Mouse (Mus musculus) gastrocnemius, adult 2 months (tissue): Measurements from ENCODE around the gene Rasgrp4. TPM values are rescaled to one million over a fixed set of nuclear protein-coding genes. Genes with fewer than 3 reads are reported as not detected.

ENCODE experiments used
- DNase-seq: peaks from one replicate; pipeline ENCODE4 v3.0.0; 2022
- H3K27ac ChIP-seq: fragments of 200-600 bp; 2 replicates; pipeline ENCODE4 v1.8.1; 2022; ENCODE audit warnings: mild to moderate bottlenecking
- H3K4me3 ChIP-seq: fragments of 200-600 bp; 2 replicates; pipeline ENCODE4 v1.8.1; 2022; ENCODE audit warnings: mild to moderate bottlenecking, moderate library complexity
- CTCF ChIP-seq: fragments of 200-600 bp; IDR thresholded peaks from 2 replicates; pipeline ENCODE4 v1.8.1; 2022; ENCODE audit warnings: antibody characterized with exemption, mild to moderate bottlenecking, moderate library complexity
- intact Hi-C: fragments of 180-260 bp; cut with DNase I; formaldehyde crosslinking; loops from one replicate; pipeline ENCODE4 v1.15.1; 2025
- total RNA-seq, 2 experiments: library from RNA; stranded (reverse); gene quantifications; 2 replicates each; pipeline ENCODE4 v1.2.3; 2021

Gene Rasgrp4
- total RNA-seq, 2 experiments from 2014 or later = 0.61 to 0.84 TPM

GRCm38 (mm10) chr7:29155196-29155837 is 20.7 kb downstream of the Rasgrp4 start:
- intact Hi-C loops = no loop called here
- DNase-seq = peak; percentile 95
- TF ChIP-seq CTCF = peak; percentile 54
- Histone ChIP-seq H3K4me3 (peak overlapping the region; percentile 93), H3K27ac (peak overlapping the region; percentile 97)

GRCm38 (mm10) chr7:29155838-29156782 is 21.5 kb downstream of the Rasgrp4 start, which contains the start of gene Fam98c:
TSS of gene Fam98c (minus strand) at chr7:29156234.
- peak; percentile 90 for DNase-seq
- intact Hi-C loops = no loop called here
- Histone ChIP-seq H3K4me3 (peak within 1 kb of the TSS; percentile 93), H3K27ac (peak within 1 kb of the TSS; percentile 97)
- TF ChIP-seq CTCF = peak; percentile 48

- intact Hi-C loops = no loop called here
- Histone ChIP-seq H3K4me3 (no peak overlapping the region), H3K27ac (no peak overlapping the region)
- TF ChIP-seq CTCF = no peak
- DNase-seq = no peak
Observed at GRCm38 (mm10) chr7:29158264-29158663, 23.6 kb downstream of the Rasgrp4 start.

GRCm38 (mm10) chr7:29162294-29162693 is 27.6 kb downstream of the Rasgrp4 start:
- TF ChIP-seq CTCF = no peak
- intact Hi-C loops = no loop called here
- Histone ChIP-seq H3K4me3 (peak overlapping the region; percentile 33; the same call in 1 of the 2 replicates), H3K27ac (no peak overlapping the region; the same call in 1 of the 2 replicates)
- no peak for DNase-seq

GRCm38 (mm10) chr7:29162750-29163525 is 28.3 kb downstream of the Rasgrp4 start:
- intact Hi-C loops = no loop called here
- DNase-seq = peak; percentile 81
- no peak for TF ChIP-seq CTCF
- H3K4me3 ChIP-seq = peak overlapping the region; percentile 33
- peak overlapping the region; percentile 50; the same call in 1 of the 2 replicates for H3K27ac ChIP-seq

GRCm38 (mm10) chr7:29167656-29168055 is 33.0 kb downstream of the Rasgrp4 start:
- no peak for TF ChIP-seq CTCF
- DNase-seq = no peak
- no peak overlapping the region for H3K27ac ChIP-seq
- no peak overlapping the region for H3K4me3 ChIP-seq
- intact Hi-C loops = no loop called here

- intact Hi-C loops = no loop called here
- no peak overlapping the region for H3K27ac ChIP-seq
- no peak overlapping the region for H3K4me3 ChIP-seq
- no peak for TF ChIP-seq CTCF
- no peak for DNase-seq
Observed at GRCm38 (mm10) chr7:29168121-29168695, 33.6 kb downstream of the Rasgrp4 start.

GRCm38 (mm10) chr7:29168791-29169230 is 34.2 kb downstream of the Rasgrp4 start:
- H3K4me3 ChIP-seq = peak overlapping the region; percentile 89
- no peak for DNase-seq
- no peak for TF ChIP-seq CTCF
- H3K27ac ChIP-seq = peak overlapping the region; percentile 83
- intact Hi-C loops = no loop called here

GRCm38 (mm10) chr7:29169231-29170065 is 34.8 kb downstream of the Rasgrp4 start:
- peak; percentile 87 for DNase-seq
- Histone ChIP-seq H3K4me3 (peak overlapping the region; percentile 89), H3K27ac (peak overlapping the region; percentile 83)
- TF ChIP-seq CTCF = no peak
- intact Hi-C loops = loop anchor here (5.0 to 10.0 kb wide), 2 partner anchors 405 to 1677 kb away; partner anchors contain the start of genes Nfkbib and Sirt2

GRCm38 (mm10) chr7:29170066-29170754 is 35.6 kb downstream of the Rasgrp4 start, which contains the start of the genes Ggn and Spred3:
TSS of gene Ggn (plus strand) at chr7:29170210.
TSS of gene Spred3 (minus strand) at chr7:29170411.
- intact Hi-C loops = loop anchor here (5.0 to 10.0 kb wide), 2 partner anchors 405 to 1678 kb away; partner anchors contain the start of genes Nfkbib and Sirt2
- peak within 1 kb of the TSS; percentile 89 for H3K4me3 ChIP-seq
- H3K27ac ChIP-seq = peak within 1 kb of the TSS; percentile 83
- DNase-seq = peak; percentile 84
- TF ChIP-seq CTCF = no peak
